Comparison of ENCODE assay signal across 18 mouse cellular contexts in the genomic region with DNA sequence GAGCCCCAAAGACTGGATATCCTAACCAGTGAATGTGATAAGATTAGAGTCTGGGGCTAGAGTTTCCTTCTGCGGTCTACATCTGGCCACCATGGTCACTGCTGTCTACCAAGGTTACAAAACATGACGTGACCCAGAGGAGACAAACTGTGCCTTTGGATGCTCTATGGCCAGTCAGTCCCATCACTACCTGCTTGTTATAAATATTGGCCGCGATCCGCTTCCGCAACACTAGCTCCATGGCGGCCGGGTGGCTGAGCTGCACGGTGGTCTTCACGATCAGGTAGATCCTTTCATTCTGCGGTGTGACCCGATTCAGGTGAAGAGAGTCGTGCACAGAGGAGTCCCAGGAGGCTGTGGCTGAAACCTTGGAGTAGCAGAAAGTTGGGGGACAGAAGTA.
"Had no signal": no experiment of that assay in that cellular context is flagged by ENCODE, and none has a peak within 500 bp of the region (broad histone marks: within the 10 kb centered on the region; RNA-seq: fewer than 3 reads in every experiment).

No protein-coding gene starts in this region.

- H3K9me3 ChIP-seq: midbrain, embryonic 10.5 days; midbrain, embryonic 12.5 days; neural tube, embryonic 15.5 days; stomach, embryonic 15.5 days had no signal

- H3K4me3 ChIP-seq: midbrain, embryonic 10.5 days; midbrain, embryonic 12.5 days; myocyte; neural tube, embryonic 13.5 days; neural tube, embryonic 15.5 days; stomach, embryonic 15.5 days had no signal

- H3K27ac ChIP-seq: macrophage; midbrain, embryonic 10.5 days; midbrain, embryonic 12.5 days; neural tube, embryonic 13.5 days; neural tube, embryonic 15.5 days; stomach, embryonic 15.5 days; stomach, postnatal 0 days had no signal

- DNase-seq: lung, adult 18-20 months; lung, embryonic 14.5 days; lung, postnatal 10 days; midbrain, embryonic 14.5 days; retina, postnatal 1 day; right cerebral cortex, adult 18-20 months; right cerebral cortex, postnatal 25 days; thymus, adult 2 months; thymus, postnatal 25 days; thymus, postnatal 4 days had no signal

- H3K9ac ChIP-seq: lung, embryonic 14.5 days; midbrain, embryonic 12.5 days; neural tube, embryonic 13.5 days; neural tube, embryonic 15.5 days; stomach, embryonic 15.5 days had no signal

- H3K4me1 ChIP-seq: midbrain, embryonic 10.5 days; midbrain, embryonic 12.5 days; neural tube, embryonic 13.5 days; neural tube, embryonic 15.5 days; stomach, embryonic 15.5 days had no signal
